Mouse (Mus musculus) neural tube, embryonic 10.5 days (tissue): ENCODE measurements around the gene Samd3.

ENCODE experiments used
- DNase-seq: peaks from one replicate; pipeline ENCODE4 v3.0.0-alpha.2; 2017; ENCODE audit warnings: low spot score; ENCODE audit errors: extremely low spot score

The Samd3 gene

GRCm38 (mm10) chr10:26302336-26302735 lies 72.8 kb downstream of the Samd3 start:
- no peak for DNase-seq

- DNase-seq, result no peak
These were observed 74.0 kb downstream of the Samd3 start for GRCm38 (mm10) chr10:26303485-26303884.

GRCm38 (mm10) chr10:26314327-26314726 lies 84.8 kb downstream of the Samd3 start:
- DNase-seq, result no peak

- DNase-seq, result no peak
These were observed 91.2 kb downstream of the Samd3 start for GRCm38 (mm10) chr10:26320679-26321078.
